Mouse (Mus musculus) common myeloid progenitor, adult 5-6 weeks (primary cell): Measurements from ENCODE around the gene Gm42688. TPM values are rescaled to one million over a fixed set of nuclear protein-coding genes. Genes with fewer than 3 reads are reported as not detected.

Experiments
- ATAC-seq: replicated peaks from 2 replicates; pipeline ENCODE4 v1.8.0; 2016; ENCODE audit warnings: low read depth, mild to moderate bottlenecking, moderate TSS enrichment, inconsistent platforms; ENCODE audit not compliant: poor library complexity, severe bottlenecking
- total RNA-seq: library from RNA; stranded (forward); fragments of 200-1000, 187-1606 nt; gene quantifications from 2 replicates; pipeline ENCODE4 v1.2.3, GENCODE M21; 2017

Gm42688 gene
- total RNA-seq: 2.1 and 3.1 TPM in 2 replicates

DNA sequence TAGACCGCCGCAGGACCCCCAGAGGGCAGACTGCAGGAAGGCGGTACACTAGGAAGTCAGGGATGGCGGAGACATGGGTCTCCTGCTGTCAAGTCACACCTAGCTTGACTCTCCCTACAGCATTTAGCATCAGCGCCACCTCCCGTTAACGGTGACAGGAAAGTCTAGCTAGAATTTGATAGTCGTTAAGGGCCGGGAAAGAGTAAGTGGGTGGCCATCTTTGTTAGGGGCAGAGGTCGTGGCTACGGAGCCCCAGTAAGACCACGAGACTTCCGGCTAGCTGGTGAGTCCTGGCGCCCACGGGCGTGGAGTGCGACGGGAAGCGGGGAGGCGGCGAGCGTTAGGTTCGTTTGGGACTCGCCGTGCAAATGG, at the start of gene Gm42688, which contains the start of gene Ccdc142:
Gene Gm42688 (plus strand): TSS at position 302 of the 372 bp plus-strand sequence.
Gene Ccdc142 (plus strand): TSS at position 286 of the 372 bp plus-strand sequence.
- ATAC-seq: peak; percentile 84

DNA sequence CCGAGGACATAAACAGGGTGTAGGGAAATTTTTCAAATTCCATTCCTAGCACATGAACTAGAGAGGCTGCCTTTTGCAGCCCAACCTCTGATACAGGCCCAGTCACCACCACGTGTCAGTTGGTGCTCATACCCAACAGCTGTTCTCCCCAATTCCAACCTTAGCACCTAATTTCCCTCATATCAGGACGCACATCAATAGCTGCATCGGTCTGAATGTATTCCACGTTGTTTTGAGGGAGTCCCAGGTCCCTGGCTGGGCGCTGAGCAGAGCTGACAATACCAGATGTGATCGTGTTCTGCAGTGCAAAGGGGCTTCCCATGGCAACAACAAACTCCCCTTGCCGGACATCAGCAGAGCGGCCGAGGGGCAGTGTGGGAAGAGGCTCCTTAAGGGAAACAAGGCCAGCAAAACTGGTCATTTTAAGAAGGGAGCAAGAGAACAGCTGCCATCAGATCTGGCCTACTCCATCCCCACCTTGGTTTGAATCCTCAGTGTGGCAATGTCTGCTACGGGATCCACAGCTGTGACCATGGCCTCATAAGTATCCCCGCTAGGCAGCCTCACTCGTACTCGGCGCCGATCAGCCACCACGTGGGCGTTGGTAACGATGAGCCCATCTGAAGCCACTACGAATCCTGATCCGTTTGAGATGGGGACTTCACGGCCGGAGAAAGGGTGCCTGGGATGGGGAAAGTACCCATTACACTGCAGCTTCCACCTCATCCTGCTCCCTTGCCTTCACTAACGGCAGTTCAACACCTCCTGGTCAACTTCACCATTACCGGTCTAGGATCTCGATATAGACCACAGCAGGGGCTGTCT, 48.1 kb upstream of the Gm42688 start:
- ATAC-seq: peak; percentile 17

DNA sequence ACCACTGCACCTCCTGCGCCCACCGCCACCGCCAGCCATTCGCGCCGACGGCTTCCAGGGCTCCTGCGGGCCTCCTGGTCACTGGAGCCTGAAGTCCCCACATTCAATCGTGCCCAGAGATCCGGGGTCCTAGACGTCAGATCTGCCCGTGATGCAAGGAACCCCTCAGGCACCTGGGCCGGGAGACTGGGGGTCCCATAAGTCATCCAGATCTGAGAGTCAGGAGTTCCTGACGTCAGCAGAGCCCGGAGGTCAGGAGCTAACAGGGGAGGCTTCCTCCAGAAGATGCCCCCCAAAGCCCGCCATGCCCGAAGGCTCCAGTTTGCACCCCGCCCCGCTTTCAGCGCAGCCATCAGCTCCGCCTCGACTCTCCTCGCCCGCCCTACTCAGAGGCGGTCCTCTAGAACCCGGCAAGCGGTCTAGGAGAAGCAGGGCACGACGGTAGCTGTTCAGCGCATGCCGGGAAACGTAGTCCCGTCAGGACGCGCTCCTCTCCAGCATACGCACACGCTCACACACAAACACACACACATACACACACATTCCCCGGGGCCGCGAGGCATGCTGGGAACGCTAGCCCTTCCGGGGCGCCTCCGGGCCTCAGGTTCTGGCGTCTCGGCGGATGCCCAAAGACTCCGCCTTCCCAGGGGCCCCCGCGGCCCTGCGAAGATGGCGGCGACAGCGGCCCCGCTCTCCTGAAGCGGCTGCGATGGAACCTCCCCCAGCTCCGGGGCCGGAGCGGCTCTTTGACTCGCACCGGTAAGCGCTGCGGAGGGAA, 47.2 kb upstream of the Gm42688 start, which contains the start of gene Aup1:
Gene Aup1 (plus strand): TSS at position 448 of the 778 bp plus-strand sequence.
- peak; percentile 89 for ATAC-seq

DNA sequence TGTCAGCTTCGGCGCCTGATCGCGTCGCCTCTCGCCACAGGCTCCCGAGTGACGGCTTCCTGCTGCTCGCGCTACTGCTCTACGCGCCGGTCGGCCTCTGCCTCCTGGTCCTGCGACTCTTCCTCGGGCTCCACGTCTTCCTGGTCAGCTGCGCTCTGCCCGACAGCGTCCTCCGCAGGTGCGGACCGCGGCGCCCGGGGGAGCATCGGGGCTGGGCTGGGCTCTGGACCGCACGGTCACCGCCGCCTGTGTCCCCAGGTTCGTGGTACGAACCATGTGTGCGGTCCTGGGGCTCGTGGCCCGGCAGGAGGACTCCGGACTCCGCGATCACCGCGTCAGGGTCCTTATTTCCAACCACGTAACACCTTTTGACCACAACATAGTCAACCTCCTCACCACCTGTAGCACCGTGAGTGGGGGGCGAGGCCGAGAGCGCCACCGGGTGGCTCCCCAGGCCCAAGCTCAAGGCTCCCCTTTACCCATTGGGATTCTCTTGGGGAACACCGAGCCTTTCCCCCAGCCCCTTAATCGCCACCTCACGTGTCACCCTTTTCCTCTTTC, 46.5 kb upstream of the Gm42688 start, which contains the start of gene Htra2:
Gene Htra2 (minus strand): TSS at position 403 of the 561 bp plus-strand sequence.
- ATAC-seq: no peak

DNA sequence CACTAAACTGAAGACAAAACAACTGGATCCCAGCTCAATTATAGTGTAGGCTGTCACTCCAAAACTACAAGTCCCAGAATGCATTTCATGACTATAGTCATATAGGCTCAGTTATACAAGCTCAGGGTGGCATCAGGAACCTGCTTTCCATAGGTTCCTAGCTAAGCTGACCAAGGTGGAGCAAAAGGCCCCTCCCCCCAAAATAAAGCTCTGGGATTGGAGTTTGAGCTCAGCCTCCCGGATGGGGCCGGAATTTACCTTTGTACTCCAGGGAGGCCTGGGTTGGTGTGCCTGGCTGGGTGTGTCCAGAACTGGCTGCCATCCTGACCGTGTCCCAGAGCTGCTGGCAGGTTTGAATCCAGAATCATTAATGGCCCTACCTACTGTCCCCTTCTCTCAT, 43.6 kb upstream of the Gm42688 start, which contains the start of gene Dqx1:
Gene Dqx1 (plus strand): TSS at position 55 of the 400 bp plus-strand sequence.
- ATAC-seq: no peak

DNA sequence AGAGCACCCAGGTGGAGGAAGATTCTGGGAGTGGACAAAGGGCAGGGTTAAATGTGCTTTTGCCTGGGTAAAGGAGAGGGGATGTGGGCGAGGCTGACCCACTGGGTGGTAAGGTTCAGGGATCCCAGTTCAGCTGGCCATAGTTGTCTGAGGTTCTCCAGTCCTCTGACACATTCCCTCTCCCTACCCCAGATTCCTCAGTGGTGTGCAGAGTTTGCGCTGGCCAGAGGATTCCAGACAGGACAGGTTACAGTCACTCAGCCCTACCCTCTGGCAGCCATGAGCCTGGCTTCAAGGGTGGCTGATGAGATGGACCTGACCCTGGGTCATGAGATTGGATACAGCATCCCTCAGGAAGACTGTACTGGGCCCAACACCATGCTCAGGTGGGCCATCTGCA, 42.7 kb upstream of the Gm42688 start:
- ATAC-seq: no peak

DNA sequence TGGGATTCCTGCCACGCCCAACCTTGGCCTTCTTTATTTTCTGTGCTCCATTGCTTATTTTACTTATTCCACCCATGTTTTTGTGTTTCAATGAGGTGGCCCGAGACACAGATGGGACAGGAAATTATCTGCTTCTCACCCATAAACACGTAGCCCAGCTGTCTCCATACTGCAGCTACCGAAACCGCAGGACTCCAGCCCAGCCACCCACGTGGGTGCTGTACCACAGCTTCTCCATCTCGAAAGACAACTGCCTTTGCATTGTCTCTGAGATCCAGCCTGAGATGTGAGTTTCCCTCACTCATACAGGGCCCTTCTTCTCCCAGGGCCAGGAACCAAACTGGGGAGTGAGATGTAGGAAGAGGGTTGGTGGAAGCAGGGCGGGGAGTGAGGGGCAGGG, 35.4 kb upstream of the Gm42688 start:
- peak; percentile 31 for ATAC-seq

DNA sequence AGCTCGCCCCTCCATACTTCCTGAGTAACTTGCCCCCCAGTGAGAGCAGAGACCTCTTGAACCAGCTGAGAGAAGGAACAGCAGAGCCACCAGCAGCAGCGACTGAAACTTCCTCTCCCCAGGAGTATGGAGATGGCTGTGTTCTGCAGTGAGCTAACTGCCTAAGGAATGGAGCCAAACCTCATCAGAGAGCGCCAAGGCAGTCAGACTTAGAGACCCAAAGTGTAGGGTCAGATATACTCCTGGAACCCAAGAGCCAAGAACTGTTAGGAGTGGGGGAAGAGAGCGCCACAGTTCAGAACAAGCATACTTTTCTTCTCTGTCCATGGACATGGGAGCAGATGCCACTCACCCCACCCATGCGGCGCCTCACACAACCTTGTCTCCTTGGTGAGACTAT, 35.0 kb upstream of the Gm42688 start:
- ATAC-seq: no peak

DNA sequence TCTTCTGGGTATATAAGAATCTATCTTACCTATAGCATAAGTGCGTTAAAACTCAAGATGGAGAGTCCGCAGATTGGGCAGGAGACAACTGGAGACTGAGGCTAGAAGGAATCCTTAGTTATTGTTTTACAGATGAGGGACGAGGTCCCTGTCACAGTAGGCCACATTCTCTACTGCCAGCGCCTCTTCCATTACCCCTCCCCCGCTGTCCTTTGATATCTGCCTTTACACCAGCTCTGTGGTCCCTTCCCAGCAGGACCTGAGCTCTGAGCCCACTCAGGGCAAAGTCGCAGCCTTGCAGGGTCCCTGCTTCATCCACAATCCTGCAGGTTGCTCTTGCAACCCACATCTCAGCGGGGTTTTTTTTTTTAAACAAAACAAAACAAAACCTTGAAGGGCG, 33.2 kb upstream of the Gm42688 start:
- ATAC-seq: no peak

DNA sequence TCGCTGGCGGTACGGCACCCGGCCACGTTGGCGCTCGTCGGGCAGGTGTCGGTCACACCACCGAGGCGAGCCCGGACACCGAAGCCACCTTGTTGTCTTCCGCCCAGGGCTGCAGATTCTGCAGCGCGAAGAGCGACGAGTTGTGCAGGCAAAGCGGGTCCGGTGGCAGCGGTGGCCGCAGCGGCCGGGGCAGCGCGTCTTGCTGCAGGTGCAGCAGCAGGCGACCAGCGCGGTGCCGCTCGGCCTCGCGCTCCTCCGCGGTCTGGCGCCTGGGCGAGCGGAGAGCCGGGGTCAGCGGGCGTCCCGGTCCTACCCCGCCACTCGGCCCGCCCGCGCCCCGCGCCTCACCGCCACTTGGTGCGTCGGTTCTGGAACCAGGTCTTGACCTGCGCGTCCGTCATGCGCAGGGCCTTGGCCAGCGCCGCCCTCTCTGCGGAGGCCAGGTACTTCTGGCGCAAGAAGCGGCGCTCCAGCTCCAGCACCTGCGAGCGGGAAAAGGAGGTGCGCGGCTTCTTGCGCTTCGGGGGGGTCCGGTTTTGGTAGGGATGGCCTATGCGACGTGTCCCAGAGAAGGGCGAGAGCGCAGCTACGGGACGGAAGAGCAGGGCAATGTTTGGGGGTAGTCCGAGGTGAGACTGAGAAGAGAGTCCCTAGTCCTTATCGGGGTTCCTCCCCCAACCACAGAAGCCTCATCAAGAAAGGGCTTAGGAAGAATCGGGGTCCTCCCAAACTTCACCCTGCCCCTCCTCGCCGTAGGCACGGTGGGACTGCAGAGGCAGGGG, 32.5 kb upstream of the Gm42688 start:
- ATAC-seq: no peak

DNA sequence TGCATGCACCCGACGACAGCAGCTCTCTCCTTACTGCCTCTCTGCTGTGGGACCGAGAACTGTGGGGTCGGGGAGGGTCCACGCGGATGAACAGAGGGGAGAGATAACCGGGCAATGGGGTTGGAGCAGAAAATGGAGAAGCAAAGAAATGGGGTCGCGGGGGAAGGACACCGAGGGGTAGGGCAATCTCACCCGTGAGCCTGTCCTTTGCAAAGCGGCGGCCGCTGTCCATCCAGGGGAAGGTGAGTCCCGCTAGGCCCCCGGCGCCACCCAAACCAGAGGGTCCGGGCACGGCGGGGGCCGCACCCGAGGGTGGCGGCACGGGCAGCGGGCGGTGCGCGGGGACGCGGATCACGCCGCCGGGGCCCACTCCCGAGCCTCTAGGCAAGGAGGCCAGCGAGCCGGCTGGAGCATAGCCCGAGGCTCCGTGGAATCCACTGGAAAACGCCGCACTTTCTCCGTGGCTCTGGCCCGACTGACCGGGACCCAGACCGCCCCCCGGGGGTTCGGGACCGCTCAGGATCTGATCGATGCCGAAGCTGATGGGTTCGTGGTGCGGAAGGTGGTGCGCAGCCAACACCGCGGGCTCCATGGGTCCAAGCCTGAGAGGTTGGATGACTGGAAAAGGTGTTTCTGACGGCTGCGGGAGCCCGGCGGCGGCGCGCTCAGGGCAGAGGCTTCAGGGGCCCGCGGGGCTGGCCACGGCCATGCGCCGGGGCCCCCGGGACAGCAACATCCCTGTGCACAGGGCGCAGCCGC, 31.8 kb upstream of the Gm42688 start:
- ATAC-seq: no peak

DNA sequence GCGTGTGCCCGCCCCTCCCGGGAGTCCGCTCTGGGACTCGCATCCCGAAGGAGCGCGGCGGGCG, 31.3 kb upstream of the Gm42688 start, which contains the start of gene Tlx2:
Gene Tlx2 (minus strand): TSS at position 47 of the 64 bp plus-strand sequence.
- ATAC-seq: no peak

DNA sequence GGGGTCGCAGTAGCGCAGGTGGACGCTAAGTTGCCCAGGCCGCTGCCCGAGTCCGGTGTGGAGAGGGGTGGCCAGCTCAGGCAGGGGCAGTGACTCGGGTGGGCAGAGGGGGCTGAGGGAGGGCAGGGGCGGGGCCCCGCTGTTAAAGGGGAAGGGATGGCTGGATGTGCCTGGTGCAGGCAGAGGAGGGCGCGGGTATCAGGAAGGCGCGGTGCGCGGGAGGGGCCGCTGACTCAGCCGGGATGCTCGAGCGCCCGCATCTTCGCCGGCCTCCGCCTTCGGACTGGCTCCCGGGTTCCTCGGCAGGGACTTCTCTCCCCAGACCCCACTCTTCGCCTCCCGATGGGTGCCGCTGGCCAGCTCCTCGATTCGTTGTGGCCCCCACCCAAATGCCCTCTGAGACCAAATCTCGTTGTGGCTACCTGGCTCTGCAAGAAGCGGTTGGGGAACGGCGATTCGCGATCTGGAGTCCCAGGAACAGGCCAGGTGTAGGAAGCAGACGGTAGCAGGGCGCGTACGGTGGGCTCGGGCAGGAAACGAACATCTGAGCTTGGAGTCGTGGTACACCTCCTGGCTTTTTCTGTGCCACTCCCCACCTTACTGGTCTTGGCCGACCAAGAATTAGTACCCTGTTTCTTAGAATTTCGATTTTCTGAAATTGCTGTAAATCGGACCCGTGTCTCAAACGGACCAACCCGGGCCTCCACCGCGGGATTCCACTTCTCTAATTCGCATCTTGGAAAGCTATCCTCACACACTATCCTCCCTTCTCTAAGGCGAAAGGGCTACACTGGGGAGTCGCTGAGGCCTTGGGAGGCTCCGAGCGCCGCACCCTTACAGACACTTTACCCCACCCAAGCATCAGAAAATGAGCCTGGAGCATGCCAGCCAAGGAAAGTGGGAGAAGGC, 30.9 kb upstream of the Gm42688 start:
- 0 out of 2 replicates have a peak, but pooled peaks have one; percentile 17 for ATAC-seq

DNA sequence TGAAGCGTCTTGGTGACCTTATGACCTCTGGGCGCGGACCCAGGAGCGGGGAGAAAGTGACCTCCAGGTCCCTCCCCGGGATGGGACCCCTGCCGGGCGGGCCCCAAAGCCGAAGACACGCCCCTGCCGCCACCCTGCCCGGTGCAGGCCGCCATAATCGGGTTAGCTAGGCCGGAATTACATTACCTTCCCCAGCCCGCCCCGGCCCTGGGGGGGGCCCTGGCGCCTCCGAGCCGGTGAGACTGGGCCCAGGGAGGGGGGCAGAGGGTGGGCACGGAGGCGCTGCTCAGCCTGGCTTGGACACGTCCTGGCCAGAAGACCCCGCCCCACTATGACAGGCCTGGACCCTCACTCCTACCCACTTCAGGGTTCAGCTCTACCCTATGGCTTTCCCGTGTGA, 30.2 kb upstream of the Gm42688 start:
- no peak for ATAC-seq

DNA sequence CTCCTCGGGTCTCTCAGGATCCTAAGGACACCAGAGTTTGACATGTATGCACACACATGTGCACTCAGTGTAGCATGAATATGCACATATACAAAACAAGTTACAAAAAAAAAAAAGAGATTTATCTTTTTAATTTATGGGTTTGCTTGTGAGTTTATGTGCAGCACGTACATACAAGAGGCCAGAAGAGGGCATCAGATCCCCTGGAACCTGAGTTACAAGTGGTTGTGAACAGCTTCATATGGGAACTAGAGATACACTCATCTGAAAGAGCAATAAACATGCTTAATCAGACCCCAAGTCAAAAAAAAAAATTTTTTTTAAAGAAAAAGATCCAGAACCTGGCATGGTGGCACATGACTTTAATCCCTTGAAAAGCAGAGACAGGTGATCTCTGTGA, 26.4 kb upstream of the Gm42688 start:
- no peak for ATAC-seq

DNA sequence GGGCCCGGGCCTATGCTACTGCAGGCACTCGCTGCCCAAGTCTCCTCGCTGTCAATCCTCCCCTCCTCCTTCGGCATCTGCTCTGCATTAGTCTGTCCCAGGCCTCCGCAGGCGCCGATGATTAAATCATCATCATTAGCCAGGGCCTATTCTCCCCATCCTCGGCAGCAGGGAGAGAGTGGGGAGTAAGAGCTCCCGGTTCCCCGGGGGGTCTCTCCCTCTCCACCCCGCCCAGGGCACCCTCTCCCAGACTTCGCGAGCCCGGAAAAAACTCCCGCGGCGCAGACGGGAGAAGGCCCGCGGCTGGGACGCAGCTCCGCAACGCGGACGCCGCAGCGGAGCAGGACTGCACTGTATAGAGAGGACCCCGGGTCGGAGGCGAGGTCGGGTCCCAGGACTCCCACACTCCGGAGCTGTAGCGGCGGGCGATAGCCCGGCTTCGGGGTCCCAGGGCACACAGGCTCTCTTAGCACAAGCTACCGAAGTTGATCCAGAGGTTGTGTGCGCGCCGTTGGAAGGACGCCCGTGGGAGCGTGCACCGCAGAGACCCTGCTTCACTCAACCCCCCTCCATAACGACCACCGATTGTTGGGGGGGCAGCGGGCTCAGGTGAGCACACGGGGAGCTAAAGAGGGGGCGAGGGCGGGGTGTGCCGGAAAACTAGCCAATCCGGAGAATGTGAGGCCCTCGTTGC, 23.6 kb upstream of the Gm42688 start, which contains the start of gene Pcgf1:
Gene Pcgf1 (plus strand): TSS at position 240 of the 694 bp plus-strand sequence.
- ATAC-seq: no peak; the same call in none of the 2 replicates

DNA sequence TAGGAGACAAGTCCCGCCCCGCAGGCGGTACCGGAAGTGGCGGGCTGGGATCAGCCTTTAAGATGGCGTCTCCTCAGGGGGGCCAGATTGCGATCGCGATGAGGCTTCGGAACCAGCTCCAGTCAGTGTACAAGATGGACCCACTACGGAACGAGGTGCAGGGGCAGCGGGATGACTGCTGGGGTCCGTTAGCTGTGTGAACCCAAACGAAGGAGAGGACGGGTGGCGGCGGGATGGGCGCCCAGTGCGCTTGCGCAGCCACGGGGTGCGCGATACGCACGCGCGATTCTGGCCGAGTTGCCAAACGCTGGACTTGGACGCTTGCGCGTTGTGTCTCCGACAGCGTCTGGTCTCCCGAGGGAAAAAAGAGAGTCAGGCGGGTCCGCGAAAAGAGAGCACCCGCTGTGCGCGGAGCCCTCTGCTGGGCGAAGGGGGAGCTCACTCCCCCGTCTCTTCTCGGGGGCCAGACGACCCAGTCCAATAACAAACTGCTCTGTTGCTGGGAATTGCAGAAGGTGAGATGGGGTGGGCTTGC, 23.0 kb upstream of the Gm42688 start:
- peak; percentile 93 for ATAC-seq

DNA sequence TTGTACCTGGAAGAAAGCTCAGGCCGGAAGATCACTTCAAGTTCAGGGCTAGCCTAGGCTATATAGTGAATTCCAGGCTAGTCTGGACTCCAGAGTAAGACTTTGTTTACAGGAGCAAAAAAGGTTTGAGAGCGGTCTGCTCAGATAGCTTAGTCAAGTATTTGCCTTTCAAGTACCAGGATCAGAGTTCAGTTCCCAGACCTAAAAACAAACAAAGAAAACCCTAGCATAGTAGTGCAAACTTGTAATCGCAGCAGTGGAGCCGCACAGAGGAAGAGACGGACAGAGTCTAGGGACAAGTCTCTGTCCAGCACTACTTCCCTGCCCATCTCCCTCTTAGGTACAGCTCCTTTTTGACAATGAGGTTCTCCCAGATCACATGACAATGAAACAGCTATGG, 21.2 kb upstream of the Gm42688 start:
- no peak for ATAC-seq
